Mouse (Mus musculus) WW6 (cell line): ENCODE results near the gene Gmip.

ENCODE experiments used
- DNase-seq: peaks from one replicate; pipeline ENCODE4 v3.0.0-alpha.2; 2013; ENCODE audit warnings: low read depth, low spot score

Gene Gmip

GRCm38 (mm10) chr8:69861251-69861650 lies 52.8 kb downstream of the Gmip start:
- DNase-seq, result no peak

GRCm38 (mm10) chr8:69863387-69864020 lies 55.0 kb downstream of the Gmip start:
- no peak for DNase-seq

GRCm38 (mm10) chr8:69864180-69864579 lies 55.7 kb downstream of the Gmip start:
- no peak for DNase-seq

- DNase-seq, result no peak
Measured at GRCm38 (mm10) chr8:69867696-69868326, 59.3 kb downstream of the Gmip start.

- DNase-seq, result no peak
Measured at GRCm38 (mm10) chr8:69870003-69870765, 61.7 kb downstream of the Gmip start.

GRCm38 (mm10) chr8:69870907-69871306 lies 62.4 kb downstream of the Gmip start:
- DNase-seq, result no peak
